Mouse (Mus musculus): ENCODE measurements around the gene Eya2.

GRCm38 (mm10) chr2:165732552-165733238 is 137.9 kb downstream of the Eya2 start:
- TF ChIP-seq CTCF (IDR thresholded peaks at IDR 0.05; ENCODE audit: borderline replicate concordance, insufficient read depth, low read length) (no peak), POLR2A (IDR thresholded peaks at IDR 0.05; ENCODE audit: low read depth, low read length) (no peak)
